Mouse (Mus musculus): ENCODE data around the gene Gucy1b2.

- no peak for TF ChIP-seq CEBPB (IDR thresholded peaks at IDR 0.05; ENCODE audit: insufficient read depth, poor library complexity, severe bottlenecking)
- no peak for TF ChIP-seq TCF12 (IDR thresholded peaks at IDR 0.05; ENCODE audit: insufficient read depth, poor library complexity, severe bottlenecking)
- TF ChIP-seq MYOD1 (IDR thresholded peaks at IDR 0.05; ENCODE audit: control insufficient read depth in 1 of 3, insufficient read length in 2 of 3, low read depth in 2 of 3), result no peak
- TF ChIP-seq POLR2A (IDR thresholded peaks at IDR 0.05; ENCODE audit: insufficient read length, low read depth), result no peak
- TF ChIP-seq MAX (IDR thresholded peaks at IDR 0.05; ENCODE audit: low read depth), result no peak
- TF ChIP-seq USF1 (IDR thresholded peaks at IDR 0.05; ENCODE audit: low read depth), result no peak
- no peak for TF ChIP-seq MYOG (IDR thresholded peaks at IDR 0.05; ENCODE audit: control insufficient read depth in 1 of 3, insufficient read depth in 1 of 3, insufficient read length in 2 of 3, low read depth in 2 of 3)
Measured at GRCm38 (mm10) chr14:62457420-62458181, 1.5 kb upstream of the Gucy1b2 start.
